Mouse (Mus musculus): ENCODE measurements around the gene 3110082I17Rik.

Gene 3110082I17Rik

GRCm38 (mm10) chr5:139324691-139325394 is 135.5 kb downstream of the 3110082I17Rik start:
- no peak for DNase-seq (ENCODE audit: low spot score)

GRCm38 (mm10) chr5:139324045-139324491 is 136.3 kb downstream of the 3110082I17Rik start:
- no peak for DNase-seq (ENCODE audit: low spot score)

GRCm38 (mm10) chr5:139323260-139323924 is 136.9 kb downstream of the 3110082I17Rik start:
- DNase-seq (ENCODE audit: low spot score), result no peak

GRCm38 (mm10) chr5:139321331-139321730 is 139.0 kb downstream of the 3110082I17Rik start:
- DNase-seq (ENCODE audit: low spot score), result no peak

- DNase-seq (ENCODE audit: low spot score), result no peak
Measured at GRCm38 (mm10) chr5:139320424-139320823, 139.9 kb downstream of the 3110082I17Rik start.

- no peak for DNase-seq (ENCODE audit: low spot score)
Measured at GRCm38 (mm10) chr5:139317751-139318504, 142.4 kb downstream of the 3110082I17Rik start.

GRCm38 (mm10) chr5:139316982-139317675 is 143.2 kb downstream of the 3110082I17Rik start:
- no peak for DNase-seq (ENCODE audit: low spot score)

GRCm38 (mm10) chr5:139314941-139315642 is 145.2 kb downstream of the 3110082I17Rik start:
- DNase-seq (ENCODE audit: low spot score), result no peak

GRCm38 (mm10) chr5:139313536-139313935 is 146.8 kb downstream of the 3110082I17Rik start:
- no peak for DNase-seq (ENCODE audit: low spot score)

GRCm38 (mm10) chr5:139311822-139312221 is 148.5 kb downstream of the 3110082I17Rik start:
- no peak for DNase-seq (ENCODE audit: low spot score)

- no peak for DNase-seq (ENCODE audit: low spot score)
Measured at GRCm38 (mm10) chr5:139310477-139310876, 149.8 kb downstream of the 3110082I17Rik start.

- DNase-seq (ENCODE audit: low spot score), result no peak
Measured at GRCm38 (mm10) chr5:139309946-139310345, 150.4 kb downstream of the 3110082I17Rik start.

All from urinary bladder, postnatal 10 days (tissue).